Mouse (Mus musculus): Measurements from ENCODE around the gene Pa2g4.
"Not testable (repeated sequence)": the region's sequence is repeated elsewhere in the genome, so short reads cannot be mapped to it uniquely, and the experiment has no call there.

Gene Pa2g4

DNA sequence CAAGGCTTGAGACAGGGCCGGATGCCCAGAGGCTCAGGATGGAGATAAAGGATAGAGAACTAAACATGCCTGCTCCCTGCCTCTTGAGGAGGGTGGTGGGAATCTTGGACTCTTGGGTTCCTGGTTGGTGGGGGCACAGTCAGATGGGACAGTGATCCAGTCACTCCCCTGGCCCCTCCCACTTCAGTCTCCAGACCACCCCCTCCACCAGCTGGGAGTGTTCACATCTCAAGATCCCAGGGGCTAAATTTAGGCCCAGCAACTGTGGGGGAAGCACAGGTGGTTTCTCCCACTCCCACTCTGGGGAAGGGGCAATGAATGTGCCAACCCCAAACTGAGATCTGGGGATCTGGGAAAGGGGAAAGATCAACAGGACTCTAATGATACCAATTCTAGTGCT is 22.3 kb upstream of the Pa2g4 start:
- Histone ChIP-seq H3K36me3 (ENCODE audit: control insufficient read depth, insufficient read depth, low read length, poor library complexity, severe bottlenecking) (no peaks in the 10 kb centered on the region), H3K27me3 (ENCODE audit: control insufficient read depth, insufficient read depth, low read length, poor library complexity, severe bottlenecking) (peaks cover 1% of the 10 kb centered on the region)
- no peak for DNase-seq (ENCODE audit: low read depth, low spot score)

DNA sequence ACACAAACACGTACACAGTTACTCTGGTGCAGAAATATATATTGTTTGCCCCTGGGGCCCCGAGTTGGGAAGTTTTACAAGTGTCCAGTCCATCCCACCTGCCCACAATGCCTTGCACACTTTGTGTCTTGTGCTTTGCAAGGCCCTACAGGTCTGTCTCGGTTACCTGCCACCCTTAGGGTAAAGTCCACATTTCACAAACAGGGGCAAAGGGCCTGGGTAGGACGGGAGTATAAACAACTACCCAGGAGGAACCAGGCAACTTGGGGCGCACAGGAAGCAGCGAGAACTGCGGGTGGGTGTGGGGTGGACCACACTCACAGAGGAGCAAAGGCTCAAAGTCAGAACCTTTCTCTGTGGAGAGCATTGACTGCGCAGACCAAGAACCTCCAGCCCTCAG is 21.9 kb upstream of the Pa2g4 start:
- no peaks in the 10 kb centered on the region for H3K36me3 ChIP-seq (ENCODE audit: control insufficient read depth, insufficient read depth, low read length, poor library complexity, severe bottlenecking)
- DNase-seq (ENCODE audit: low read depth, low spot score), result no peak
- H3K27me3 ChIP-seq (ENCODE audit: control insufficient read depth, insufficient read depth, low read length, poor library complexity, severe bottlenecking), result peaks cover 1% of the 10 kb centered on the region

DNA sequence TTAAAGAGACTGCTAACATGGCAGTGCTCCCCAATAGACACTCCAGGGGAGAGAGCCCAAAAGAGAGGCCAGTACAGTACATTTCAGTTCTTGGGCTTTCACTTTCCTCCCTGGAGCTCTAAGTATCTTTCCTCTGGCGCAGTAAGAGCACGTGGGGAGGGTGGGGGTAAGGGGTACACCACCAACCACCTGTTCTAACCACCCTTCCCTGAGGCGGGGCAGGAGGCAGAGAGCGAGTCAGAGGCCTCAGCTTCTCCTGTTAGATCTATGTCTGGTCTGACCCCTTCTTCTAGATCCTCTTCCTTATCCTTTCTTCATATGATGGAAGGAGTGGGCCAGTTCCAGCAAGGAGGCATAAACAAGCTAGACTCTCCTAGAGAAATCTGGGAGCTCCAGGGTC is 21.3 kb upstream of the Pa2g4 start:
- DNase-seq (ENCODE audit: low read depth, low spot score), result no peak
- Histone ChIP-seq H3K27me3 (ENCODE audit: control insufficient read depth, insufficient read depth, low read length, poor library complexity, severe bottlenecking) (peaks cover 1% of the 10 kb centered on the region), H3K36me3 (ENCODE audit: control insufficient read depth, insufficient read depth, low read length, poor library complexity, severe bottlenecking) (no peaks in the 10 kb centered on the region)

DNA sequence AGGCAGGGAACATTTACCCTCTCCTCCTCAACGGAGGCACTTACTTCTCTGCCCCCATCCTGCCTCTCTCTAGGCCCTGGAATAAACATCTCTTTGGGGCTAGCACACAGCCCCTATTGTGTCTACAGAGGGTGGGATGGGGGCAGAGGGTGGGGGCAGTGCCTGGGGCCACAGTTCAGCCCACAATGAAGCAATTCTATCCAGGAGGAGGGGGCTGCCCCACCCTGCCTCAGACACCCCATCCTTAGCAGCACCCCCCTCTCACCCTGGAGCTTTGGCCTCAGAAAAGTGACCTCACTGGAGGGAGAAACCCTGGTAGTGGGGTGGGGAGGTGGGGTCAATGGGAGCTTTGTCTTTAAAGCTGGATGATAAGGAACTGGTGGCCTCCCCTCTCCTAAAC is 20.8 kb upstream of the Pa2g4 start:
- no peak for DNase-seq (ENCODE audit: low read depth, low spot score)
- Histone ChIP-seq H3K27me3 (ENCODE audit: control insufficient read depth, insufficient read depth, low read length, poor library complexity, severe bottlenecking) (peaks cover 1% of the 10 kb centered on the region), H3K36me3 (ENCODE audit: control insufficient read depth, insufficient read depth, low read length, poor library complexity, severe bottlenecking) (no peaks in the 10 kb centered on the region)

DNA sequence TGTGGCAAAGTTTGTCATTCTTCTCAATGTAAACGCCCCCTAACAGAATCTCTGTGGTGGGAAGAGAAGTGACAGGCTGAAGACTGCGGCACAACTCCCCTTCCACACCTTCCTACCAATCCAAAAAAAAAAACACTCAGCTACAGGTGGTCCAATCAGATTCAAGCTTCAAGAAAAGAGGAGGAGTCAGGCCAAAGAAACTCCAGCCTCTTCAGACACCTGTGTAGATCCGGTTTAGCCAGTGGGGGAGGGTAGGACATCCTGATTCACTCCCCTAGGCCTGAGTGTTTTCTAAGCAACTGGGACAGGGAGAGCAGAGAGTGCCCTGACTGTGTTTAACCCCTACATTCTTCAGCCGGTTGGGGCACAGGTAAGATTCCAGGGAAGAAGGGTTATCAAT is 18.6 kb upstream of the Pa2g4 start:
- Histone ChIP-seq H3K36me3 (ENCODE audit: control insufficient read depth, insufficient read depth, low read length, poor library complexity, severe bottlenecking) (no peaks in the 10 kb centered on the region), H3K27me3 (ENCODE audit: control insufficient read depth, insufficient read depth, low read length, poor library complexity, severe bottlenecking) (peaks cover 1% of the 10 kb centered on the region)
- no peak for DNase-seq (ENCODE audit: low read depth, low spot score)

DNA sequence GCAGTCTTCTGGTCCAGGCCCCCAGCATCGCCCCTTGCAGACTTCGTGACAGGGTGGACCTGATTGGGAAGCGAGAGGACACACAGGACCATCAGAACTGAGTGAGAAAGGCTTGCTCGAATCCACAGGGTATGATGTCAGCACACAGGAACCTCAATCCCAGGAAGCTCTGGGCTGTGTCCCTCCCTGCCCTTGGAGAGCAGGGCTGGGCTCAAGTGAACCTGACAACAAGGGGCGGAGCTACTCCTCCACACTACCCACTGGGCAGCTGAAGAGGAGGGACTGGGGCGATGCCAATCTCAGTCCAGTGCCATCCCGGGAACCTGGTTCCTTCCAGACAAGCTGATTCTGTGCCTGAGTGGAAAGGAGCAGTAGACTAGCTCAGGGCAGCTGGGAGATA is 17.9 kb upstream of the Pa2g4 start:
- no peak for DNase-seq (ENCODE audit: low read depth, low spot score)
- Histone ChIP-seq H3K27me3 (ENCODE audit: control insufficient read depth, insufficient read depth, low read length, poor library complexity, severe bottlenecking) (peaks cover 1% of the 10 kb centered on the region), H3K36me3 (ENCODE audit: control insufficient read depth, insufficient read depth, low read length, poor library complexity, severe bottlenecking) (no peaks in the 10 kb centered on the region)

DNA sequence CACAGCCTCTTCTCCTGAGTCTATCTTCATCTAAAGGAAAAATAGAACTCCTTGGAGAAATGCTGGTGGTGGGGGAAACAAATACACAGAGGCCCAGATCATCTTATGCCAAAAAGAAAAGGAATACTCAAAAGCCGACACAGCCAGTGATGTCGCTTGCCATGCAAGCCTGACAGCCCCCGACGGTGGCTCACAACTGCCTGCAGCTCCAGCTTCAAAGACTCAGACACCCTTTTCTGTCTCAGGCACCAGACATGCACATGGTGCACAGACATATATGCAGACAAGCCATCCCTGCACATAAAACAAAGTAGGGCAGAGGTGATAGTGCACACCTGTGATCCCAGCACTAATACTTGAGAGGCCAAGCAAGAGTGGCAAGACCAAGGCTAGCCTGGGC is 13.9 kb upstream of the Pa2g4 start:
- no peaks in the 10 kb centered on the region for H3K36me3 ChIP-seq (ENCODE audit: control insufficient read depth, insufficient read depth, low read length, poor library complexity, severe bottlenecking)
- no peaks in the 10 kb centered on the region for H3K27me3 ChIP-seq (ENCODE audit: control insufficient read depth, insufficient read depth, low read length, poor library complexity, severe bottlenecking)
- DNase-seq (ENCODE audit: low read depth, low spot score), result no peak

DNA sequence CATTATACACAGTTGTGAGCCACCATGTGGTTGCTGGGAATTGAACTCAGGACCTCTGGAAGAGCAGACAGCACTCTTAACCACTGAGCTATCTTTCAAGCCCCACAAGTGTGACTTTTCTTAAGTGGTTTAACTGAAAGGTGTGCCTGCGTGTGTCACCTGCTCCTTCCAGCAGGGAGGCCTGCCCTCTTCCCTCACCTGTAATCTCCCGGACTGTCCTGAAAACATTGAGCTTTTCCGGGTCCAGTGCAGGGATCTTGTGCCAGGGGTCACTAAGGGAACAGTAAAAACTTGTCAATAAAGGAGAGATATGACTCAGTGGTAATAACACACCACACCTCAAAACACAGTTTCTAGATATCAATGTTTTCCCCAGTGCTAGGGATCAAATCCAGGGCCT is 13.5 kb upstream of the Pa2g4 start:
- Histone ChIP-seq H3K36me3 (ENCODE audit: control insufficient read depth, insufficient read depth, low read length, poor library complexity, severe bottlenecking) (no peaks in the 10 kb centered on the region), H3K27me3 (ENCODE audit: control insufficient read depth, insufficient read depth, low read length, poor library complexity, severe bottlenecking) (no peaks in the 10 kb centered on the region)
- no peak for DNase-seq (ENCODE audit: low read depth, low spot score)

DNA sequence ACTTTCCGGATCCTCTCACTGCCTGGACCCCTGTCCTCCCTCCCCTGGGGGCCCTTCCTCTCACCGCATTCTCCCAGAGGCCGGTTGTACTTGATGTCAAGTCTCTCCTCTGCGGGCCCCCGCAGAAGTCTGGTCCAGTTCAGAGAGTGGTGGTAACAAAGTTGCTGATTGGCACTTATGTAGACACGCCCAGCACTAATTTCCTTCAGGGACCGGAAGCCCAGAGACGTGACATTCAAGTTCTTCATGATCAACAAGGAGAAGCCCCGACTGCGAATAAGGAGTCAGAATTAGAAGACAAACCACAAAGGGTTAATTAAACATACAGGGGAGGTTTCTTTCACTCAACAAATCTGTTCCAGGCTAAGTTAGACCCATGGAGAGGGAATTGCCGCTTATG is 12.5 kb upstream of the Pa2g4 start:
- no peak for DNase-seq (ENCODE audit: low read depth, low spot score)
- Histone ChIP-seq H3K36me3 (ENCODE audit: control insufficient read depth, insufficient read depth, low read length, poor library complexity, severe bottlenecking) (no peaks in the 10 kb centered on the region), H3K27me3 (ENCODE audit: control insufficient read depth, insufficient read depth, low read length, poor library complexity, severe bottlenecking) (no peaks in the 10 kb centered on the region)

DNA sequence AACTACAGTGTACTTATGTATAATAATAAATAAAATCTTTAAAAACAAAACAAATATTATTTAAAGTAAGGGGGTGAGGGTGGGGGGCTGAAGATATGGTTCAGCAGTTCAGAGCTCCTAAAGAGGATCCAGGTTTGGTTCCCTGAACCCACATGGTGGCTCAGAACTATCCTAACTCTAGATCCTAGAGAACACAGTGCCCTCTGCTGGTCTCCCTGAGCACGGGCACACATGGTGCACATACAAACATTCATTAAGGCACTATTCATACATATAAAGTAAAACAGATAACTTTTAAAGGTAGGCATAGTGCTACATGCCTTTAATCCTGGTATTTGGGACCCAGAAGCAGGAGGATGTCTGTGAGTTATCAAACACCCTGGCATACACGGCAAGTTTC is 9.3 kb upstream of the Pa2g4 start:
- peak; percentile 20 for DNase-seq (ENCODE audit: low read depth, low spot score)
- Histone ChIP-seq H3K27me3 (ENCODE audit: control insufficient read depth, insufficient read depth, low read length, poor library complexity, severe bottlenecking) (no peaks in the 10 kb centered on the region), H3K36me3 (ENCODE audit: control insufficient read depth, insufficient read depth, low read length, poor library complexity, severe bottlenecking) (no peaks in the 10 kb centered on the region)

DNA sequence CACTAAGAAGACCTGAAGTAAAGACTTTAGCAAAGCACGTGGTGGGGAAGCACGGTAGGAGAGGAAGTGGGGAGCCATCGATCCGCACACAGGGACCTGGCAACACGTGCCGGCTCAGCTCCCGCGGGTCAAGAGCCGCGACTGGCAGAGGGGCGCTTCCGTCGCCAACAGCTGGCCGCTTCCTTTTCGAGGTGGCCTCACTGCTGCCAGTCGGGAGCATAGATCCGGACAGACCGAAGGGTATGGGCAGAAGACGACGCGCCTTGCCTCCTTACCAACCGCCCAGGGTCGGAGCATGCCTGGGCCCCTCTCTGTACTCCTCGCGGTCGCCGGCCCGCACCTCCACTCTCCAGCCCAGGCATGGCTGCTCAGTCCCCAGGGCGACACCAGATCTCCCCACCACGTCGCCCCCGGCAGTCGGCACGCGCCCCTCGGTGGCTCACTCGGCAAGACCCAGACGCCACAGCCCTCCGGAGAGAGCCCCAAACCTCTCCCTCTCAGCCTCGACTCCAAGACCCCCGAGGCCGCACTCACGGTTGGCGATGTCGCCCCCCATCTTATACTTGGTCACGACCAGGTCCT is 490 bp downstream of the Pa2g4 start:
- Histone ChIP-seq H3K36me3 (ENCODE audit: control insufficient read depth, insufficient read depth, low read length, poor library complexity, severe bottlenecking) (peaks cover 11% of the 10 kb centered on the region), H3K27me3 (ENCODE audit: control insufficient read depth, insufficient read depth, low read length, poor library complexity, severe bottlenecking) (no peaks in the 10 kb centered on the region)
- peak; percentile 58 for DNase-seq (ENCODE audit: low read depth, low spot score)

DNA sequence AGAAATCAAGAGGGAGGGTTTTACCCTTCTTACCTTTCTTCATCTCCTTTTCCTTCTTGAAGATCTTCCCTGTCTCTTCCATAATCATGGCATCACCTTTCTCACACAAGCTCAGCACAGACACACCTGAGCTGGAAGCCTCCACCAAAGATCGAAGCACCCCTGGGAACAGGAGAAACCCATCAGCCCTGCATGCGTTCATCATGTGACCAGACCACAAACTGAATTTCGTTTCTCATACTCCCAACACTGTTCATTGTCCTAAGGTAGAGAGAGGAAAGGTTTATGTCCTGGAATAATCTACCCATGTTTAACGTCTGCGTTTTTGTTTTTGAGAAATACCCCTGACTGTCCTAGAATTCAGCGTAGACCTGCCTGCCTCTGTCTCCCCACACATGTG is 2.2 kb downstream of the Pa2g4 start:
- no peak for DNase-seq (ENCODE audit: low read depth, low spot score)
- H3K36me3 ChIP-seq (ENCODE audit: control insufficient read depth, insufficient read depth, low read length, poor library complexity, severe bottlenecking), result peaks cover 13% of the 10 kb centered on the region
- H3K27me3 ChIP-seq (ENCODE audit: control insufficient read depth, insufficient read depth, low read length, poor library complexity, severe bottlenecking), result no peaks in the 10 kb centered on the region

DNA sequence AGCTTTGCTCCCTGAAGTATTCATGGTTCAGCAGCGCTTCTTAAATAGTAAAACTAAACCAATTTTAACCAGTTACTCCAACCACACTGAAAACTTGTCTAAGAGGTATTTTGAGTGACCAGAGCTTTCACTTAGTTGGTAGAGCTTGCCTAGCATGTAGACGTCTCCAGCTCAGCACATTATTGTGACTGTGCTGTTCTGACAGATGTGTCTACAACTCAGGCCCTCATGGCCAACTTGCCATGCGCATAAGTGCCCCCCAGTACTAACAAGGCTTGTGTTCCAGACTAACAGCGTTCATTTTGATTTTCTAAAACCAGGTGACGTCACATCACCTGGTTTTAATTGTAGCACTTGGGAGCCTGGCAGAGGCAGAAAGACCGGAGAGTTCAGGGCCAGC is 8.8 kb downstream of the Pa2g4 start:
- no peaks in the 10 kb centered on the region for H3K27me3 ChIP-seq (ENCODE audit: control insufficient read depth, insufficient read depth, low read length, poor library complexity, severe bottlenecking)
- H3K36me3 ChIP-seq (ENCODE audit: control insufficient read depth, insufficient read depth, low read length, poor library complexity, severe bottlenecking), result peaks cover 17% of the 10 kb centered on the region
- no peak for DNase-seq (ENCODE audit: low read depth, low spot score)

DNA sequence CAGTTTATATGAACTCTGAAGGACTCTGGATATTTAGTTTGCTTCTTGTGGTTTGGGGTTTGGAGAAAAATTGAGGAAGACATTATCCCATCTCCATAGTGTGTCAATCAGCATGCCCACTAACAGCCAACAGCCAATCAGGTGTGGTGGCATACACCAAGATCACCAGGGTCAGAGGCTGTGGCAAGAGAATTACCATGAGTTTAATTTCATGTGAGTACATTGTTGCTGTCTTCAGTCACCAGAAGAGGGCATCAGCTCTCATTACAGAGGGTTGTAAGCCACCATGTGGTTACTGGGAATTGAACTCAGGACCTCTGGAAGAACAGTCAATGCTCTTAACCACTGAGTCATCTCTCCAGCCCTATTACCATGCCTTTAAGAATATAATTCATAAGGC is 9.5 kb downstream of the Pa2g4 start:
- peak; percentile 54 for DNase-seq (ENCODE audit: low read depth, low spot score)
- peaks cover 15% of the 10 kb centered on the region for H3K36me3 ChIP-seq (ENCODE audit: control insufficient read depth, insufficient read depth, low read length, poor library complexity, severe bottlenecking)
- no peaks in the 10 kb centered on the region for H3K27me3 ChIP-seq (ENCODE audit: control insufficient read depth, insufficient read depth, low read length, poor library complexity, severe bottlenecking)

DNA sequence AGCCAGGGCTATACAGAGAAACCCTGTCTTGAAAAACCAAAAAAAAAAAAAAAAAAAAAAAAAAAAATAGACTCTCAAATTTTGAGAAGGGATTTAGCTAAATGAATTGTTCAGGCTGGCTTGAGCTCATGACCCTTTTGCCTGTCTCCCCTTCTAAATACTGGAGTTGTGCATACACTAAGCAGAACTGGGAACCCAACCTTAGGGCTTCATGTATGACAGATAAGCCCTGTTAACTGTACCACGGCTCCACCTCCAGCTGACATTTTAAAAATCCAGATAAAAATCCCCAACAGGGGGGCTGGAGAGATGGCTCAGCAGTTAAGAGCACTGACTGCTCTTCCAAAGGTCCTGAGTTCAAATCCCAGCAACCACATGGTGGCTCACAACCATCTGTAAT is 10.2 kb downstream of the Pa2g4 start:
- H3K36me3 ChIP-seq (ENCODE audit: control insufficient read depth, insufficient read depth, low read length, poor library complexity, severe bottlenecking), result peaks cover 11% of the 10 kb centered on the region
- DNase-seq (ENCODE audit: low read depth, low spot score); H3K27me3 ChIP-seq (ENCODE audit: control insufficient read depth, insufficient read depth, low read length, poor library complexity, severe bottlenecking): not testable (repeated sequence)

DNA sequence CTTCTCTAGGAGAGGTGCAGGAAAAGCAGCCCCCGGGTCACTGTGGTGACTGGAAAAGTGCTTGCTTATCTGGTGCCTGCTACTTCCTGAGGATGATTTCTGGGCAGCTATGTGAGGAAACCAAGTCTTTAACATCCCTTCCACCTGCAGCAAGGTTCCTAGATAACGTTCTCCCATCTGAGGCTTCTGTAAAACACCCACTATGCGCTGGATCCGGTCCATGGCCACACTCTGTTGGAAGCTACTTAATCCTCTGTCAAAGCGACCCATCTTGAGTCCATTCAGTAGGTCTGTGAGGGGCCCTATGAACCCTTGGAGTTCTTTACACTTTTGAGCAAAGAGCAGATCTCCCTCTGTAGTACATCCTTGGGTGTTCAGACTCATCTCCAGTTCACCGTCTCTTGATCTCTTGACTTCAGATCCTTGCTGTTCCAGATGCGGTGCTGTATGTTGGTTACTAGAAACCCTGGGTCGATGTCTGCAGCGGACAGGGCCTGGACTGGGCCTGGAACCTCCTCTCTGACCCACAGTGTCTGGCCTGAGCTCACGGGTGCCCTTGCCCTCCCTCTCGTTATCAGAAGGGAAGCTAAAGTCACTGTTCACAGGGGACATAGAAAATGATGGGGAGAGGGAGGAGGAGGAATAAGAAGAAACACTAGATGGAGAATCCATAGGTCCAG is 15.5 kb downstream of the Pa2g4 start:
- not testable (repeated sequence) for H3K36me3 ChIP-seq (ENCODE audit: control insufficient read depth, insufficient read depth, low read length, poor library complexity, severe bottlenecking); H3K27me3 ChIP-seq (ENCODE audit: control insufficient read depth, insufficient read depth, low read length, poor library complexity, severe bottlenecking); DNase-seq (ENCODE audit: low read depth, low spot score)

All from splenic B cell, adult 2 months (primary cell).